Mouse (Mus musculus) midbrain, embryonic 14.5 days (tissue): ENCODE data around the gene Pde11a. TPM values are rescaled to one million over a fixed set of nuclear protein-coding genes. Genes with fewer than 3 reads are reported as not detected.

Source experiments
- ATAC-seq: fragments of 200-750 bp; cut with Nextera tagmentation; 2 replicates; pipeline ENCODE4 v1.8.0; 2017; ENCODE audit warnings: moderate number of reproducible peaks, moderate library complexity; ENCODE audit not compliant: low FRiP score, low TSS enrichment
- DNase-seq: peaks from one replicate; pipeline ENCODE4 v3.0.0-alpha.2; 2015
- H3K27ac ChIP-seq: fragments of 300-500 bp; sonication (generic); replicated peaks from 2 replicates; pipeline ENCODE4 v1.5.1; 2014; ENCODE audit warnings: mild to moderate bottlenecking, low read depth, low read length, moderate library complexity
- H3K27me3 ChIP-seq: fragments of 300-500 bp; sonication (generic); 2 replicates; pipeline ENCODE4 v1.6.1; 2014; ENCODE audit warnings: low read length, control low read depth, mixed read lengths; ENCODE audit not compliant: control insufficient read depth, insufficient read depth
- H3K36me3 ChIP-seq: fragments of 300-500 bp; sonication (generic); 2 replicates; pipeline ENCODE4 v1.6.1; 2014; ENCODE audit warnings: low read length, control low read depth; ENCODE audit not compliant: control insufficient read depth, insufficient read depth
- H3K4me1 ChIP-seq: fragments of 300-500 bp; sonication (generic); 2 replicates; pipeline ENCODE4 v1.6.1; 2014; ENCODE audit warnings: mild to moderate bottlenecking, antibody characterized with exemption, low read length, control low read depth; ENCODE audit not compliant: control insufficient read depth, insufficient read depth
- H3K4me2 ChIP-seq: fragments of 300-500 bp; sonication (generic); 2 replicates; pipeline ENCODE4 v1.6.1; 2014; ENCODE audit warnings: mild to moderate bottlenecking, low read length, moderate library complexity
- H3K4me3 ChIP-seq: fragments of 300-500 bp; sonication (generic); replicated peaks from 2 replicates; pipeline ENCODE4 v1.5.1; 2014; ENCODE audit warnings: low read depth, low read length
- H3K9ac ChIP-seq: fragments of 300-500 bp; sonication (generic); replicated peaks from 2 replicates; pipeline ENCODE4 v1.6.1; 2014; ENCODE audit warnings: mild to moderate bottlenecking, low read length, moderate library complexity
- H3K9me3 ChIP-seq: fragments of 300-500 bp; sonication (generic); 2 replicates; pipeline ENCODE4 v1.6.1; 2016; ENCODE audit warnings: low read length, control low read depth, mixed read lengths; ENCODE audit not compliant: control insufficient read depth
- WGBS: fragments of 180-500 bp; shearing (Covaris S2); extraction: QIAGEN DNeasy Blood & Tissue Kit; methylation state at CpG from one replicate; pipeline ENCODE4 v1.1.7; 2014; 5-methylcytosine and 5-hydroxymethylcytosine counted together
- polyA plus RNA-seq: library from polyadenylated mRNA; unstranded; fragments of >200 nt; fragmentation: Nextera tagmentation; extraction: Ambion mirVana; gene quantifications from 2 replicates; pipeline ENCODE4 v1.2.1, GENCODE M21; 2014

Pde11a gene
- polyA plus RNA-seq, 1 experiment from 2014 or later, result 0.63 TPM

GRCm38 (mm10) chr2:76238496-76238895 is 100.1 kb downstream of the Pde11a start:
- Histone ChIP-seq H3K27ac (no peak overlapping the region), H3K27me3 (no peaks in the 10 kb centered on the region), H3K4me3 (no peak overlapping the region)

GRCm38 (mm10) chr2:76237638-76238420 is 100.7 kb downstream of the Pde11a start:
- Histone ChIP-seq H3K36me3 (no peaks in the 10 kb centered on the region), H3K27ac (no peak overlapping the region), H3K4me2 (no peak overlapping the region), H3K27me3 (no peaks in the 10 kb centered on the region), H3K9me3 (no peaks in the 10 kb centered on the region), H3K4me3 (no peak overlapping the region), H3K4me1 (no peaks in the 10 kb centered on the region), H3K9ac (no peak overlapping the region)
- no peak for DNase-seq
- WGBS, result 91% methylated on average over 10 of the region's 10 CpGs
- no peak for ATAC-seq

More at GRCm38 (mm10) chr2:76238496-76238895, 100.1 kb downstream of the Pde11a start:
- no peak for DNase-seq
- Histone ChIP-seq H3K4me2 (no peak overlapping the region), H3K4me1 (no peaks in the 10 kb centered on the region), H3K9ac (no peak overlapping the region), H3K36me3 (no peaks in the 10 kb centered on the region), H3K9me3 (no peaks in the 10 kb centered on the region)
- 88% methylated on average over 3 of the region's 3 CpGs for WGBS
- ATAC-seq, result no peak

GRCm38 (mm10) chr2:76220364-76221108 is 118.0 kb downstream of the Pde11a start:
- Histone ChIP-seq H3K4me2 (no peak overlapping the region), H3K27me3 (no peaks in the 10 kb centered on the region), H3K4me1 (no peaks in the 10 kb centered on the region), H3K27ac (no peak overlapping the region), H3K4me3 (no peak overlapping the region), H3K9ac (no peak overlapping the region), H3K36me3 (no peaks in the 10 kb centered on the region), H3K9me3 (no peaks in the 10 kb centered on the region)
- no peak for DNase-seq
- ATAC-seq, result no peak
- 35% methylated on average over 6 of the region's 6 CpGs for WGBS

- no peak overlapping the region for H3K4me3 ChIP-seq
- ATAC-seq, result no peak
- H3K4me2 ChIP-seq, result no peak overlapping the region
- no peaks in the 10 kb centered on the region for H3K4me1 ChIP-seq
- H3K36me3 ChIP-seq, result no peaks in the 10 kb centered on the region
- no peaks in the 10 kb centered on the region for H3K9me3 ChIP-seq
- 87% methylated on average over 6 of the region's 6 CpGs for WGBS
- H3K27ac ChIP-seq, result no peak overlapping the region
- H3K9ac ChIP-seq, result no peak overlapping the region
- DNase-seq, result no peak
- no peaks in the 10 kb centered on the region for H3K27me3 ChIP-seq
Measured at GRCm38 (mm10) chr2:76219540-76219939, 119.0 kb downstream of the Pde11a start.

GRCm38 (mm10) chr2:76216146-76216545 is 122.4 kb downstream of the Pde11a start:
- WGBS, result 65% methylated on average over 7 of the region's 7 CpGs

GRCm38 (mm10) chr2:76215219-76215618 is 123.4 kb downstream of the Pde11a start:
- peak; percentile 21 for DNase-seq
- Histone ChIP-seq H3K9me3 (no peaks in the 10 kb centered on the region), H3K27ac (no peak overlapping the region), H3K4me2 (no peak overlapping the region), H3K4me3 (no peak overlapping the region), H3K27me3 (no peaks in the 10 kb centered on the region), H3K4me1 (no peaks in the 10 kb centered on the region), H3K36me3 (no peaks in the 10 kb centered on the region), H3K9ac (no peak overlapping the region)
- ATAC-seq, result no peak
- 78% methylated on average over 9 of the region's 9 CpGs for WGBS

More at GRCm38 (mm10) chr2:76216146-76216545, 122.4 kb downstream of the Pde11a start:
- no peaks in the 10 kb centered on the region for H3K9me3 ChIP-seq
- ATAC-seq (no peak), DNase-seq (peak; percentile 22)
- no peaks in the 10 kb centered on the region for H3K4me1 ChIP-seq
- H3K4me2 ChIP-seq, result no peak overlapping the region
- H3K9ac ChIP-seq, result no peak overlapping the region
- H3K27me3 ChIP-seq, result no peaks in the 10 kb centered on the region
- H3K36me3 ChIP-seq, result no peaks in the 10 kb centered on the region
- H3K27ac ChIP-seq, result no peak overlapping the region
- H3K4me3 ChIP-seq, result no peak overlapping the region

GRCm38 (mm10) chr2:76185126-76185525 is 153.4 kb downstream of the Pde11a start:
- no peak for DNase-seq

GRCm38 (mm10) chr2:76162822-76163221 is 175.8 kb downstream of the Pde11a start:
- WGBS, result 88% methylated on average over 4 of the region's 4 CpGs
- Histone ChIP-seq H3K9me3 (no peaks in the 10 kb centered on the region), H3K27me3 (no peaks in the 10 kb centered on the region), H3K9ac (no peak overlapping the region), H3K4me1 (no peaks in the 10 kb centered on the region), H3K4me3 (no peak overlapping the region), H3K36me3 (no peaks in the 10 kb centered on the region), H3K27ac (no peak overlapping the region), H3K4me2 (no peak overlapping the region)
- no peak for ATAC-seq
- DNase-seq, result no peak

More at GRCm38 (mm10) chr2:76185126-76185525, 153.4 kb downstream of the Pde11a start:
- no peaks in the 10 kb centered on the region for H3K36me3 ChIP-seq
- H3K4me1 ChIP-seq, result no peaks in the 10 kb centered on the region
- no peak for ATAC-seq
- no peak overlapping the region for H3K27ac ChIP-seq
- WGBS, result 60% methylated on average over 1 of the region's 1 CpGs
- no peaks in the 10 kb centered on the region for H3K9me3 ChIP-seq
- no peak overlapping the region for H3K9ac ChIP-seq
- no peaks in the 10 kb centered on the region for H3K27me3 ChIP-seq
- H3K4me3 ChIP-seq, result no peak overlapping the region
- no peak overlapping the region for H3K4me2 ChIP-seq
